Mouse (Mus musculus): ENCODE data around the gene Rffl. TPM values are rescaled to one million over a fixed set of nuclear protein-coding genes. Genes with fewer than 3 reads are reported as not detected.

Gene Rffl
- 1 to 10 TPM; 6.4 to 8.4 TPM for total RNA-seq (2021)
- long read RNA-seq, experiment 1, partial matches to known transcripts, result 3 of 19 reads
- long read RNA-seq, experiment 1, other reads (novel, unspliced or antisense), result 14 of 19 reads
- long read RNA-seq, experiment 2, partial matches to known transcripts, result 1 of 11 reads
- long read RNA-seq, experiment 2, other reads (novel, unspliced or antisense), result 9 of 11 reads

- peak; percentile 94 to 98 for DNase-seq
Measured at GRCm38 (mm10) chr11:82871031-82871446, at the start of gene Rffl. Gene Rffl (minus strand): TSS chr11:82871210.

GRCm38 (mm10) chr11:82920768-82921167, 49.8 kb upstream of the Rffl start:
- no peak for DNase-seq

- DNase-seq, result peak; percentile 76 to 85
Measured at GRCm38 (mm10) chr11:82914711-82915352, 43.8 kb upstream of the Rffl start.

- no peak for DNase-seq
Measured at GRCm38 (mm10) chr11:82910679-82911389, 39.8 kb upstream of the Rffl start.

- DNase-seq, result no peak
Measured at GRCm38 (mm10) chr11:82910250-82910649, 39.2 kb upstream of the Rffl start, which contains the start of gene Unc45b. Gene Unc45b (plus strand): TSS chr11:82910550.

- DNase-seq, result no peak
Measured at GRCm38 (mm10) chr11:82908608-82908989, 37.6 kb upstream of the Rffl start.

GRCm38 (mm10) chr11:82907651-82908607, 36.9 kb upstream of the Rffl start, which contains the start of gene Nle1:
Gene Nle1 (minus strand): TSS chr11:82908411.
- DNase-seq, result peak; percentile 93 to 94

GRCm38 (mm10) chr11:82905816-82906215, 34.8 kb upstream of the Rffl start:
- no peak for DNase-seq

- no peak for DNase-seq
Measured at GRCm38 (mm10) chr11:82904952-82905351, 33.9 kb upstream of the Rffl start.

GRCm38 (mm10) chr11:82901606-82902310, 30.7 kb upstream of the Rffl start:
- no peak for DNase-seq

GRCm38 (mm10) chr11:82899720-82900119, 28.7 kb upstream of the Rffl start:
- no peak for DNase-seq

GRCm38 (mm10) chr11:82897478-82897877, 26.5 kb upstream of the Rffl start:
- DNase-seq, result no peak

GRCm38 (mm10) chr11:82891936-82892335, 20.9 kb upstream of the Rffl start, which contains the start of gene Fndc8:
Gene Fndc8 (plus strand): TSS chr11:82892124.
- no peak for DNase-seq

- peak; percentile 96 to 98 for DNase-seq
Measured at GRCm38 (mm10) chr11:82890342-82890762, 19.3 kb upstream of the Rffl start, which contains the start of gene Rad51d. Gene Rad51d (minus strand): TSS chr11:82890614.

- DNase-seq, result peak; percentile 17 to 26
Measured at GRCm38 (mm10) chr11:82889524-82890341, 18.7 kb upstream of the Rffl start.

GRCm38 (mm10) chr11:82888491-82888946, 17.5 kb upstream of the Rffl start:
- peak in 1 of 2 experiments; percentile 41 for DNase-seq

- DNase-seq, result no peak
Measured at GRCm38 (mm10) chr11:82886559-82886958, 15.5 kb upstream of the Rffl start.

- DNase-seq, result no peak
Measured at GRCm38 (mm10) chr11:82883180-82883579, 12.2 kb upstream of the Rffl start.

- DNase-seq, result no peak
Measured at GRCm38 (mm10) chr11:82877726-82878344, 6.8 kb upstream of the Rffl start.

- no peak for DNase-seq
Measured at GRCm38 (mm10) chr11:82875631-82876030, 4.6 kb upstream of the Rffl start.
